Mouse (Mus musculus) liver, embryonic 14.5 days (tissue): ENCODE measurements around the gene Trp63.

Experiments used
- CTCF ChIP-seq: IDR thresholded peaks from 2 replicates; pipeline ENCODE4 v1.5.1; 2016; ENCODE audit warnings: antibody characterized with exemption, low read depth, control low read depth
- EP300 ChIP-seq: IDR thresholded peaks from 2 replicates; pipeline ENCODE4 v1.6.1; 2016; ENCODE audit warnings: antibody characterized with exemption, low read depth

DNA sequence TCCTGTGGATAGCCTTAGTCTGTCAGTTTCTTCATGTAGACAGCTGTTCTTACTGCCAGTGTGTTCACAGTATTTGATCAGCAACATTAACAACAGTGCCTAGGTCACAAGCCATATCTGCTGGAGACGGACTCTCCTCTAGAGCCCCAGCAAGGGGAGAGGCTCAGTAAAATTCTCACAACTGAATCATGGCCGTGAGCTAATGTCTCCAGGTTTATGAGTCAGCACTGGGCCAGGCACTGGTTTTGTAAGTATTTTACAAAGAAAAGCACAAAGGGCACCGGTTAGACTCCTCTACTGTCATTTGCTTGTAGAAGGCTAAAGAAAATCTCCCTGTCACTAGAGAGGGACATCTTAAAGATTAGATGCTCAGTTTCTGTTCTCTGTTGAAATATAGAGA lies 151.7 kb downstream of the Trp63 start:
- TF ChIP-seq CTCF (no peak), EP300 (no peak)
